Mouse (Mus musculus): ENCODE results near the gene Cfap161. TPM values are rescaled to one million over a fixed set of nuclear protein-coding genes. Genes with fewer than 3 reads are reported as not detected.

Gene Cfap161
- polyA plus RNA-seq, 1 experiment, result not detected

DNA sequence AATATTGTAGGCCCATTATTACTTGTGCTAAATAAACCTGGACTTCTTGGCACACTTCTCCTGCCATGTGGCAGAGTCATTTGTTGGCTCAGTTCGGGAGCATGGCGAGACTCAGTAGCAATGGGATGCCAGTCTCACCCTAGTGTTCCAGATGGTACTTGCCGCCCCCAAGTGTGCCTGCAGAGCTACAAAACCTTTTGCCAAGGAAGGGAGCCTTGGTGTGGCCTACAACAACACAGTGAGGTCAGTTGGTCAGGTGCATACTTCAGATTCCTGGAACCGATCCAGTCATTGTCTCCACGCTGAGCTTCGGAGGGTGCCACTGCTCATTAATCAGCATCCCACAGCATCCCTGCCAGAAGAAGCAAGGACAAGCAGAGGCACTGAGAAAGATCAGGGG lies 14.4 kb upstream of the Cfap161 start:
- H3K27me3 ChIP-seq (ENCODE audit: control insufficient read depth), result peaks cover 3% of the 10 kb centered on the region; the same call in 1 of the 2 replicates
- no peaks in the 10 kb centered on the region for H3K4me1 ChIP-seq (ENCODE audit: control insufficient read depth)
- H3K9me3 ChIP-seq (ENCODE audit: control insufficient read depth, low read length), result no peaks in the 10 kb centered on the region
- TF ChIP-seq TAL1 (IDR thresholded peaks at IDR 0.05; ENCODE audit: low read length) (no peak), GATA1 (IDR thresholded peaks at IDR 0.05; ENCODE audit: low read length) (no peak)
- no peaks in the 10 kb centered on the region for H3K36me3 ChIP-seq (ENCODE audit: control insufficient read depth)
- H3K4me3 ChIP-seq (replicated peaks), result no peak overlapping the region

DNA sequence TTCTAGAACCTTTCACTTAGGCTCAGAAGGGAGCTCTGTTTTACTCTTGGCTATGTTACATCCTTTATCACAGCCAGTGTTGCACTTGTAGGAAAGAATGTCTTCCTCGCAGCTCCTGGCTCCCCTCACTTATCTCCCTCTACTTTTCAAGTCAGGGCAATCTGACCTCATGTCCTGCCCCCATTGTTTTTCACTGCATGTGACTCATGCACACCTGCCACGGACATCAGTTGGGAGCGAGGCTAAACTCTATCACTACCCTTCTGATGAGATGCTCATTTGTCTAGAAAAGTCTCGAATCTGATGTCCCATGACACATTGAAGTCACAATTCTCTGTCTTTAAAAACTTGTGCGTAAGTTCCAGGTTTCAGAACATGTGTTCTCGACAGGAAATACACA lies 12.3 kb upstream of the Cfap161 start:
- TF ChIP-seq GATA1 (IDR thresholded peaks at IDR 0.05; ENCODE audit: low read length) (no peak), TAL1 (IDR thresholded peaks at IDR 0.05; ENCODE audit: low read length) (no peak)
- H3K36me3 ChIP-seq (ENCODE audit: control insufficient read depth), result no peaks in the 10 kb centered on the region

GRCm38 (mm10) chr7:83803777-83804176 lies 9.1 kb upstream of the Cfap161 start:
- Histone ChIP-seq H3K4me3 (replicated peaks) (no peak overlapping the region), H3K27me3 (ENCODE audit: control insufficient read depth) (no peaks in the 10 kb centered on the region), H3K4me1 (ENCODE audit: control insufficient read depth) (no peaks in the 10 kb centered on the region), H3K9me3 (ENCODE audit: control insufficient read depth, low read length) (no peaks in the 10 kb centered on the region), H3K36me3 (ENCODE audit: control insufficient read depth) (no peaks in the 10 kb centered on the region)
- TF ChIP-seq TAL1 (IDR thresholded peaks at IDR 0.05; ENCODE audit: low read length) (no peak), GATA1 (IDR thresholded peaks at IDR 0.05; ENCODE audit: low read length) (no peak)

More for the DNA sequence above, 12.3 kb upstream of the Cfap161 start:
- Histone ChIP-seq H3K4me1 (ENCODE audit: control insufficient read depth) (no peaks in the 10 kb centered on the region), H3K4me3 (replicated peaks) (no peak overlapping the region), H3K9me3 (ENCODE audit: control insufficient read depth, low read length) (no peaks in the 10 kb centered on the region), H3K27me3 (ENCODE audit: control insufficient read depth) (peaks cover 3% of the 10 kb centered on the region; the same call in 1 of the 2 replicates)

- Histone ChIP-seq H3K36me3 (ENCODE audit: control insufficient read depth) (no peaks in the 10 kb centered on the region), H3K9me3 (ENCODE audit: control insufficient read depth, low read length) (no peaks in the 10 kb centered on the region), H3K4me3 (replicated peaks) (no peak overlapping the region), H3K4me1 (ENCODE audit: control insufficient read depth) (no peaks in the 10 kb centered on the region), H3K27me3 (ENCODE audit: control insufficient read depth) (no peaks in the 10 kb centered on the region)
- no peak for TF ChIP-seq GATA1 (IDR thresholded peaks at IDR 0.05; ENCODE audit: low read length)
- TF ChIP-seq TAL1 (IDR thresholded peaks at IDR 0.05; ENCODE audit: low read length), result no peak
Observed at GRCm38 (mm10) chr7:83802509-83802908, 7.8 kb upstream of the Cfap161 start.

DNA sequence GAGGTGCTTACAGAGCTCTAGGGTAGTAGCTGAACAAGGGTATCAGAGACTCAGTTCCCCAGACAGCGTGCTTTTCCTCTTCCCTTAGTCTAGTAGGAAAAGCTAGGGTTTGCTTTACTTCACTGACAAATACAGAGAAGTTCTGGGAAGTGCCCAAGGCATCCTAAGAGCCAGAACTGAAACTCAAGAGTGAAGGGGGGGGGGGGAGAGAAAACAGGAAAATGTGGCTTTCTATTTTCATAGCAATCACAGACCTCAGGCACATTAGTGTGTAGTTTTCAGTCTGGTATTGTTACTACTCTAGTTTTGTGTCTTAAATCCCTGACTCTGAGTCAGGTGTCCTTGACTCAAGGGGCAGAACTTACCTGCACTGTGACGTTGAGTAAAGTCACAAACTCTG lies 7.3 kb upstream of the Cfap161 start:
- Histone ChIP-seq H3K4me1 (ENCODE audit: control insufficient read depth) (no peaks in the 10 kb centered on the region), H3K27me3 (ENCODE audit: control insufficient read depth) (no peaks in the 10 kb centered on the region), H3K4me3 (replicated peaks) (no peak overlapping the region), H3K9me3 (ENCODE audit: control insufficient read depth, low read length) (no peaks in the 10 kb centered on the region), H3K36me3 (ENCODE audit: control insufficient read depth) (no peaks in the 10 kb centered on the region)
- TF ChIP-seq TAL1 (IDR thresholded peaks at IDR 0.05; ENCODE audit: low read length) (no peak), GATA1 (IDR thresholded peaks at IDR 0.05; ENCODE audit: low read length) (no peak)

GRCm38 (mm10) chr7:83801483-83801875 lies 6.8 kb upstream of the Cfap161 start:
- no peak for TF ChIP-seq GATA1 (IDR thresholded peaks at IDR 0.05; ENCODE audit: low read length)
- TF ChIP-seq TAL1 (IDR thresholded peaks at IDR 0.05; ENCODE audit: low read length), result no peak

GRCm38 (mm10) chr7:83800561-83801482 lies 6.1 kb upstream of the Cfap161 start:
- Histone ChIP-seq H3K36me3 (ENCODE audit: control insufficient read depth) (no peaks in the 10 kb centered on the region), H3K4me3 (replicated peaks) (no peak overlapping the region), H3K4me1 (ENCODE audit: control insufficient read depth) (no peaks in the 10 kb centered on the region), H3K27me3 (ENCODE audit: control insufficient read depth) (no peaks in the 10 kb centered on the region), H3K9me3 (ENCODE audit: control insufficient read depth, low read length) (no peaks in the 10 kb centered on the region)
- TF ChIP-seq TAL1 (IDR thresholded peaks at IDR 0.05; ENCODE audit: low read length) (no peak), GATA1 (IDR thresholded peaks at IDR 0.05; ENCODE audit: low read length) (no peak)

More at GRCm38 (mm10) chr7:83801483-83801875, 6.8 kb upstream of the Cfap161 start:
- H3K27me3 ChIP-seq (ENCODE audit: control insufficient read depth), result no peaks in the 10 kb centered on the region
- no peak overlapping the region for H3K4me3 ChIP-seq (replicated peaks)
- no peaks in the 10 kb centered on the region for H3K9me3 ChIP-seq (ENCODE audit: control insufficient read depth, low read length)
- H3K36me3 ChIP-seq (ENCODE audit: control insufficient read depth), result no peaks in the 10 kb centered on the region
- H3K4me1 ChIP-seq (ENCODE audit: control insufficient read depth), result no peaks in the 10 kb centered on the region

DNA sequence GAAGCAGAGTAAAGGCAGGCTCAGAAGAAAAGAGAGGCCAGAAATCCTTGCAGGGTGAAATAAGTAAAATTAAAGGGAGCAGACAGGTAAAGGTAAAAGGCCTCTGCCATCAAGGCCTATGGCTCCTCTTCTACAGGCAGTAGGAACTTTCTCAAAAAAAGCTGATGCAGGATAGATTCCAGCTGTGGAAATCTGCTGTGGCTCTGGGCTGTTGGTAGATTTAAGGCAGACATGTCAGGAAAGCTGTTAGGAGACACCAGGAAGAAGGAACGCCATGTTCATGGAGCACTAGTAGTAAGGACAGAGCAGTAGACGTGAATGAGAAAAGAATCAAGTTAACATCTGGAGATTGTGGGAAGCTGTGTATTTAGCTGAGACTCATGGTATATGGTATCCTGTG lies 5.4 kb upstream of the Cfap161 start:
- Histone ChIP-seq H3K27me3 (ENCODE audit: control insufficient read depth) (no peaks in the 10 kb centered on the region), H3K4me3 (replicated peaks) (no peak overlapping the region), H3K9me3 (ENCODE audit: control insufficient read depth, low read length) (no peaks in the 10 kb centered on the region), H3K4me1 (ENCODE audit: control insufficient read depth) (no peaks in the 10 kb centered on the region), H3K36me3 (ENCODE audit: control insufficient read depth) (no peaks in the 10 kb centered on the region)
- TF ChIP-seq GATA1 (IDR thresholded peaks at IDR 0.05; ENCODE audit: low read length) (no peak), TAL1 (IDR thresholded peaks at IDR 0.05; ENCODE audit: low read length) (no peak)

GRCm38 (mm10) chr7:83798004-83798403 lies 3.3 kb upstream of the Cfap161 start:
- TF ChIP-seq GATA1 (IDR thresholded peaks at IDR 0.05; ENCODE audit: low read length) (no peak), TAL1 (IDR thresholded peaks at IDR 0.05; ENCODE audit: low read length) (no peak)
- no peak overlapping the region for H3K4me3 ChIP-seq (replicated peaks)

More at GRCm38 (mm10) chr7:83798004-83798403, 3.3 kb upstream of the Cfap161 start:
- Histone ChIP-seq H3K36me3 (ENCODE audit: control insufficient read depth) (no peaks in the 10 kb centered on the region), H3K9me3 (ENCODE audit: control insufficient read depth, low read length) (no peaks in the 10 kb centered on the region), H3K4me1 (ENCODE audit: control insufficient read depth) (no peaks in the 10 kb centered on the region), H3K27me3 (ENCODE audit: control insufficient read depth) (no peaks in the 10 kb centered on the region)

Data from erythroblast, embryonic 14.5 days (primary cell).